Mouse (Mus musculus) midbrain, embryonic 11.5 days (tissue): ENCODE data around the gene Grm1. TPM values are rescaled to one million over a fixed set of nuclear protein-coding genes. Genes with fewer than 3 reads are reported as not detected.

Source experiments
- ATAC-seq: fragments of 200-750 bp; cut with Nextera tagmentation; 2 replicates; pipeline ENCODE4 v1.8.0; 2017; ENCODE audit warnings: moderate TSS enrichment, moderate library complexity; ENCODE audit not compliant: low FRiP score
- DNase-seq: peaks from one replicate; pipeline ENCODE4 v3.0.0; 2015; ENCODE audit warnings: low spot score; ENCODE audit errors: missing footprints
- H3K27ac ChIP-seq: fragments of 300-500 bp; sonication (generic); 2 replicates; pipeline ENCODE4 v1.5.1; 2014; ENCODE audit warnings: low read depth, low read length
- H3K27me3 ChIP-seq: fragments of 300-500 bp; sonication (generic); 2 replicates; pipeline ENCODE4 v1.6.1; 2014; ENCODE audit warnings: mild to moderate bottlenecking, low read length, moderate library complexity, mixed read lengths; ENCODE audit not compliant: control insufficient read depth, insufficient read depth
- H3K36me3 ChIP-seq: fragments of 300-500 bp; sonication (generic); 2 replicates; pipeline ENCODE4 v1.6.1; 2014; ENCODE audit warnings: mild to moderate bottlenecking, low read length, moderate library complexity, mixed read lengths; ENCODE audit not compliant: control insufficient read depth, insufficient read depth
- H3K4me1 ChIP-seq: fragments of 300-500 bp; sonication (generic); 2 replicates; pipeline ENCODE4 v1.6.1; 2014; ENCODE audit warnings: low read length; ENCODE audit not compliant: control insufficient read depth, insufficient read depth
- H3K4me2 ChIP-seq: fragments of 300-500 bp; sonication (generic); 2 replicates; pipeline ENCODE4 v1.6.1; 2014; ENCODE audit warnings: mild to moderate bottlenecking, moderate library complexity
- H3K4me3 ChIP-seq: fragments of 300-500 bp; sonication (generic); 2 replicates; pipeline ENCODE4 v1.5.1; 2014; ENCODE audit warnings: low read depth, low read length
- H3K9ac ChIP-seq: fragments of 300-500 bp; sonication (generic); 2 replicates; pipeline ENCODE4 v1.6.1; 2014; ENCODE audit warnings: low read length
- H3K9me3 ChIP-seq: fragments of 300-500 bp; sonication (generic); 2 replicates; pipeline ENCODE4 v1.6.1; 2016; ENCODE audit warnings: low read length; ENCODE audit not compliant: control insufficient read depth
- WGBS: fragments of 180-500 bp; shearing (Covaris S2); extraction: QIAGEN DNeasy Blood & Tissue Kit; methylation state at CpG from one replicate; pipeline ENCODE4 v1.1.7; 2014; 5-methylcytosine and 5-hydroxymethylcytosine counted together
- polyA plus RNA-seq: library from polyadenylated mRNA; unstranded; fragments of >200 nt; fragmentation: Nextera tagmentation; extraction: Ambion mirVana; gene quantifications from 2 replicates; pipeline ENCODE4 v1.2.1, GENCODE M21; 2014

The Grm1 gene
- polyA plus RNA-seq, 1 experiment from 2014 or later: 0.36 TPM

GRCm38 (mm10) chr10:10870271-10870670, 211.9 kb downstream of the Grm1 start:
- Histone ChIP-seq H3K4me3 (no peak overlapping the region), H3K9me3 (no peaks in the 10 kb centered on the region), H3K4me1 (no peaks in the 10 kb centered on the region), H3K36me3 (no peaks in the 10 kb centered on the region), H3K27me3 (no peaks in the 10 kb centered on the region), H3K4me2 (no peak overlapping the region), H3K9ac (no peak overlapping the region), H3K27ac (no peak overlapping the region)
- WGBS: 85% methylated on average over 2 of the region's 2 CpGs
- ATAC-seq (no peak), DNase-seq (no peak)

DNA sequence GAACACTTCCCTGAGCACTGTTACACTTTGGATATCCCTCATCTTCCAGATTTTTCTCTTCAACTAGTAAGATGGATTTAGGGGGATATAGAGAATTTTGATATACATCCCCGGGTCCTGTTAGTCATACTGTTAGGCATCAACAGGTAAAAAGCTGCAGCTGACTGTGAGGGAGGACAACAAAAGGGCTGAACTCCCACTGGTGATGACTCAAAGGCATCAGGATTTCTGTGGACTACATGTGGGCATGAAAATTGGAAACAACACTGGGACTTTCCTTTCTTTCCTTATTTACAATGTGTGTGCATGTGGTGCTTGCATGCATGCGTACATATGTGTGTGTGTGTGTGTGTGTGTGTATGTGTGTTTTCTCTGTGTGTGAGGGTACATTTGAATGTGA, 215.9 kb downstream of the Grm1 start:
- ATAC-seq (no peak), DNase-seq (no peak)
- Histone ChIP-seq H3K36me3 (no peaks in the 10 kb centered on the region), H3K4me1 (no peaks in the 10 kb centered on the region), H3K27me3 (no peaks in the 10 kb centered on the region), H3K9me3 (no peaks in the 10 kb centered on the region), H3K9ac (no peak overlapping the region), H3K4me3 (no peak overlapping the region), H3K4me2 (no peak overlapping the region), H3K27ac (no peak overlapping the region)
- 92% methylated on average over 2 of the region's 2 CpGs for WGBS

- Histone ChIP-seq H3K27me3 (no peaks in the 10 kb centered on the region), H3K9me3 (no peaks in the 10 kb centered on the region), H3K9ac (no peak overlapping the region), H3K27ac (no peak overlapping the region), H3K4me3 (no peak overlapping the region), H3K36me3 (no peaks in the 10 kb centered on the region), H3K4me2 (no peak overlapping the region), H3K4me1 (no peaks in the 10 kb centered on the region)
- no peak for ATAC-seq
- 78% methylated on average over 5 of the region's 5 CpGs for WGBS
- DNase-seq: no peak
These were observed 217.4 kb downstream of the Grm1 start for GRCm38 (mm10) chr10:10864759-10865158.

GRCm38 (mm10) chr10:10847376-10848286, 234.5 kb downstream of the Grm1 start:
- Histone ChIP-seq H3K4me1 (peaks cover 2% of the 10 kb centered on the region; the same call in 1 of the 2 replicates), H3K9me3 (no peaks in the 10 kb centered on the region), H3K4me3 (no peak overlapping the region), H3K27ac (no peak overlapping the region), H3K4me2 (no peak overlapping the region), H3K27me3 (no peaks in the 10 kb centered on the region), H3K36me3 (no peaks in the 10 kb centered on the region), H3K9ac (no peak overlapping the region)
- no peak for DNase-seq
- ATAC-seq: peak; percentile 55; the same call in 1 of the 2 replicates
- 65% methylated on average over 7 of the region's 7 CpGs for WGBS

- 90% methylated on average over 5 of the region's 5 CpGs for WGBS
These were observed 237.0 kb downstream of the Grm1 start for GRCm38 (mm10) chr10:10845059-10845685.

GRCm38 (mm10) chr10:10835406-10835805, 246.8 kb downstream of the Grm1 start:
- no peak for ATAC-seq
- Histone ChIP-seq H3K9me3 (no peaks in the 10 kb centered on the region), H3K4me1 (no peaks in the 10 kb centered on the region)

More at GRCm38 (mm10) chr10:10845059-10845685, 237.0 kb downstream of the Grm1 start:
- Histone ChIP-seq H3K9ac (no peak overlapping the region), H3K27me3 (no peaks in the 10 kb centered on the region), H3K9me3 (no peaks in the 10 kb centered on the region), H3K4me3 (no peak overlapping the region), H3K4me2 (no peak overlapping the region), H3K4me1 (peaks cover 2% of the 10 kb centered on the region; the same call in 1 of the 2 replicates), H3K27ac (no peak overlapping the region), H3K36me3 (no peaks in the 10 kb centered on the region)
- no peak for ATAC-seq
- no peak for DNase-seq

GRCm38 (mm10) chr10:10834828-10835227, 247.3 kb downstream of the Grm1 start:
- no peak overlapping the region for H3K4me3 ChIP-seq
- no peaks in the 10 kb centered on the region for H3K9me3 ChIP-seq
- no peak overlapping the region for H3K9ac ChIP-seq
- 84% methylated on average over 3 of the region's 3 CpGs for WGBS
- ATAC-seq: no peak
- no peak for DNase-seq
- no peak overlapping the region for H3K4me2 ChIP-seq
- no peaks in the 10 kb centered on the region for H3K4me1 ChIP-seq
- H3K27me3 ChIP-seq: no peaks in the 10 kb centered on the region
- no peak overlapping the region for H3K27ac ChIP-seq
- H3K36me3 ChIP-seq: no peaks in the 10 kb centered on the region

More at GRCm38 (mm10) chr10:10835406-10835805, 246.8 kb downstream of the Grm1 start:
- Histone ChIP-seq H3K9ac (no peak overlapping the region), H3K27ac (no peak overlapping the region), H3K36me3 (no peaks in the 10 kb centered on the region), H3K4me3 (no peak overlapping the region), H3K27me3 (no peaks in the 10 kb centered on the region), H3K4me2 (no peak overlapping the region)
- no peak for DNase-seq

DNA sequence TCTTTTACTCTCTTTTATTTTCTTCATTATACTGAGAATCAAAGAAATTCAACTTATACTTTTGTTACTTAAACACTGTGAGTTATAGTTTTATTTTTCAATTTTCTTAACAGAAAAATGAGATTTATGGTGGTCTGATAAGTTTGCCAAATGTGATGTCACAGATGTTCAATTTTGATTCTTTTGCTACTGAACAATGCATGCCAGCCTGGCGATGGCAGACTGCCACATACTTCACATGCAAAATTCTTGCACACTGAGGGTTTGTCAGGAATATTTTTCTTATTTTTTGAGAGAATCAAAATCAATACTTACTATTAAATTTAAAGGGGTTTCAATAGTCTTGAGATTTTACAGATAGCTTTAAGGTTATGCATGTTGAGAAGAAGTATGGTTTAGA, 251.0 kb downstream of the Grm1 start:
- H3K36me3 ChIP-seq: no peaks in the 10 kb centered on the region

DNA sequence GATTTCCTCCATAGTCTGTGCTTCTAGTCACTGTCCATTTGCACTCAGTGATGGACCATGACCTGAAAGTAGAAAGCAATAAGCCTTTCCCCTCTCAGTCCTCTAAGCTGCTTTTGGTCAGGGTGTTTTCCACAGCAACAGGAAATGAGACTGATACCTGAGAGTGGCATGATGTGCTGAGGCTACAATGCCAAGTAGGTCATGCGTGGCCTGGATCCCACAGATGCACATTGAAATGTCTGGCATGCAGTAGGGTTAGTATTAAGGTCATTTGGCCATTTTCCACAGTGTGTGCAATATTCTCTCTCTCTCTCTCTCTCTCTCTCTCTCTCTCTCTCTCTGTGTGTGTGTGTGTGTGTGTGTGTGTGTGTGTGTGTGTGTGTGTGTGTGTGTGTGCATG, 254.8 kb downstream of the Grm1 start:
- no peak overlapping the region for H3K9ac ChIP-seq
- WGBS: 76% methylated on average over 1 of the region's 1 CpGs
- H3K4me1 ChIP-seq: no peaks in the 10 kb centered on the region
- H3K4me2 ChIP-seq: no peak overlapping the region
- ATAC-seq (no peak), DNase-seq (no peak)
- H3K27ac ChIP-seq: no peak overlapping the region
- no peak overlapping the region for H3K4me3 ChIP-seq
- no peaks in the 10 kb centered on the region for H3K27me3 ChIP-seq
- H3K9me3 ChIP-seq: no peaks in the 10 kb centered on the region
- no peaks in the 10 kb centered on the region for H3K36me3 ChIP-seq

More for the DNA sequence above, 251.0 kb downstream of the Grm1 start:
- Histone ChIP-seq H3K4me3 (no peak overlapping the region), H3K4me2 (no peak overlapping the region), H3K27me3 (no peaks in the 10 kb centered on the region), H3K9ac (no peak overlapping the region), H3K27ac (no peak overlapping the region), H3K4me1 (no peaks in the 10 kb centered on the region), H3K9me3 (no peaks in the 10 kb centered on the region)
- DNase-seq (no peak), ATAC-seq (no peak)
- 91% methylated on average over 1 of the region's 1 CpGs for whole genome bisulfite sequencing
